Mouse (Mus musculus): Measurements from ENCODE around the gene Npm1. TPM values are rescaled to one million over a fixed set of nuclear protein-coding genes. Genes with fewer than 3 reads are reported as not detected.

Npm1 gene
- polyA plus RNA-seq, 1 experiment from 2014 or later = 428 TPM

DNA sequence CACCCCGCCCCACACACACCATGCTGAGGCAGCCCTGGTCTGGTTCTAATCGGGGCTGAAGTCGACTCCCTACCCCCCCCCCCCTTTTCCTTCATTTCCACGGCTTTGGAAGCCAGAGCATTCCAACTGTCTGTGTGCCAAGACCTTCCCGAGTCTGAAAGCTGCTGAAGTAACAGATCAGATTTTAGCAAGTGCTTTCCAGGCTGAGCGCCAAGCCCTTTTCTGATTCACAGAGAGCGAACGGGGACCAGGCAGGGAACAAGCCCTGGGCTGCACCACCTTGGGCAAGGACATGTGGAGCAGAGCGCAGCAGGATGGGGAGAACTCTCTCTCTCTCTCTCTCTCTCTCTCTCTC lies 16.9 kb downstream of the Npm1 start:
- Histone ChIP-seq H3K4me3 (ENCODE audit: low read depth, low read length) (peak overlapping the region; percentile 62; the same call in 1 of the 2 replicates), H3K4me2 (ENCODE audit: low read depth, low read length) (peak overlapping the region; percentile 82), H3K36me3 (ENCODE audit: control insufficient read depth, insufficient read depth, low read length) (peaks cover 12% of the 10 kb centered on the region; the same call in 1 of the 2 replicates), H3K9me3 (ENCODE audit: control insufficient read depth, low read length) (no peaks in the 10 kb centered on the region), H3K9ac (replicated peaks; ENCODE audit: low read depth, low read length) (peak overlapping the region; percentile 21; the same call in 1 of the 2 replicates), H3K27ac (ENCODE audit: low read depth, low read length) (no peak overlapping the region), H3K27me3 (ENCODE audit: control insufficient read depth, insufficient read depth, low read length) (no peaks in the 10 kb centered on the region), H3K4me1 (ENCODE audit: control insufficient read depth, insufficient read depth, low read length) (peaks cover 18% of the 10 kb centered on the region; the same call in 1 of the 2 replicates)
- peak; percentile 9; the same call in 1 of the 2 replicates for ATAC-seq (ENCODE audit: low read depth)
- WGBS = 6% methylated on average over 9 of the region's 9 CpGs

DNA sequence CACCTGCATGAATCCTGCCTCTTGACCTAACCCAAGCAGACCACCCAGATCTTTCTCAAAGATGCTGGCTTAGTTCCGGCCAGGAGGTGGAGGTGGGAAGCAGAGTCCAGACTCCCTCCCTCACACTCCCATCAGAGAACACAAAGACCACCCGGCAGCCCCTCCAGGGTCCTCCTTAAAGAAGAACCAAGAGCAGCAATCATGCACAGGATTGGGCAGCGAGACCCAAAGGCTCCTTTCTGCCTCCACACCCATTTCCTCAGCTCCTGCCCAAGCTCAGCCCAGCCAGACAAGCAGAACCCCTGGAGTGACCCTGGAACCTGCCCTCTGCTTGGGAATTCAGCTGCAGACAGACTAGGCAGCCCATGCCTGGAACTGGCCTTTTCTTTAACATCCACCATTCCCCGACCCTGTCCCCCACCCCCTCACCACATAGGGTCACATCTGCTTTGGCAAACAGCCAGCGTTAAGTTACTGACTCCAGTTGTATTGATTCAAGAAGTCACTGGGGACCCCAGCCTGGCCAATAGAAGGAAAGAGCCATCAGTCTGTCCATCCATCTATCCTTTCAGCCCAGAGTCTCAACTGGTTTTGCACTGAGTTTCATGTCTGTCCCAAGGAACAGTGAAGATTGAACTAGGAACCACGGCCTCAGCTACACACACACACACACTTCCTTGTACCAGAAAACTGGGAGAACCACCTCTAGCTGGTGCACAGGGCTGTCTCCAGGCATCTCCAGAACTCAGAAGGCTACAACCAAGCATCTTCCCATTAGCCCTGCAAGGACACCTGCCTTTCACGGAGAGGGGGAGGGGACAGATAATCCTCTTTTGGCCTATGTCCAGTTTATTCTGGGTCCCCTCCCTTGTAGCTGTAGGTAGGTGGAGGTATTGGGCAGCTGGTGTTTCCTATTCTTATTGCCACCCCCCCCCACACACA lies 17.5 kb downstream of the Npm1 start:
- H3K9me3 ChIP-seq (ENCODE audit: control insufficient read depth, low read length) = no peaks in the 10 kb centered on the region

DNA sequence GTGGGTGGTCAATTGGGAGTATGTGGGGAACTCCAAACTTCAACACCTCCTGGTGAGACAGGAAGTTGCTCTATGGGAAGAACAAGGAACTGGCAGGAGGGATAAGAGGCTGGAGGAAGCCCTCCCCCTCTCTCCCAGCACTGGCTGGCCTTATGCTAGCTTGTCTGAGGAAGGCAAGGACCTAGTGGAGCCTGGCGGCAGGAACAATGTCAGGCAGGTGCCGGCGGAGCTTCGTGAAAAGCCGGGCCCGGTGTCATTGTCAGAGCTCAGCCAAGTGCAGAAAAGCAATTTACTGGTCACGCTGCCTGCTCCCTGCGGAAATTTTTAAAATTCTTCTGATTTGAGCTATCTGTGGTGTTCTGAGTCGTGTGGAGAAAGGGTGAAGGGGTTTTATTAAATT lies 19.1 kb downstream of the Npm1 start:
- Histone ChIP-seq H3K27me3 (ENCODE audit: control insufficient read depth, insufficient read depth, low read length) (no peaks in the 10 kb centered on the region), H3K9ac (replicated peaks; ENCODE audit: low read depth, low read length) (no peak overlapping the region), H3K9me3 (ENCODE audit: control insufficient read depth, low read length) (no peaks in the 10 kb centered on the region), H3K4me3 (ENCODE audit: low read depth, low read length) (no peak overlapping the region), H3K36me3 (ENCODE audit: control insufficient read depth, insufficient read depth, low read length) (no peaks in the 10 kb centered on the region), H3K27ac (ENCODE audit: low read depth, low read length) (no peak overlapping the region), H3K4me2 (ENCODE audit: low read depth, low read length) (no peak overlapping the region), H3K4me1 (ENCODE audit: control insufficient read depth, insufficient read depth, low read length) (peaks cover 18% of the 10 kb centered on the region; the same call in 1 of the 2 replicates)
- WGBS = 9% methylated on average over 9 of the region's 9 CpGs
- ATAC-seq (ENCODE audit: low read depth) = no peak

More for the DNA sequence above, 17.5 kb downstream of the Npm1 start:
- Histone ChIP-seq H3K27ac (ENCODE audit: low read depth, low read length) (no peak overlapping the region), H3K4me1 (ENCODE audit: control insufficient read depth, insufficient read depth, low read length) (peaks cover 18% of the 10 kb centered on the region; the same call in 1 of the 2 replicates), H3K27me3 (ENCODE audit: control insufficient read depth, insufficient read depth, low read length) (no peaks in the 10 kb centered on the region), H3K4me2 (ENCODE audit: low read depth, low read length) (peak overlapping the region; percentile 82), H3K36me3 (ENCODE audit: control insufficient read depth, insufficient read depth, low read length) (peaks cover 6% of the 10 kb centered on the region; the same call in 1 of the 2 replicates), H3K4me3 (ENCODE audit: low read depth, low read length) (peak overlapping the region; percentile 1; the same call in 1 of the 2 replicates), H3K9ac (replicated peaks; ENCODE audit: low read depth, low read length) (0 out of 2 replicates have a peak overlapping the region, but pooled peaks have one; percentile 21)
- WGBS = 20% methylated on average over 7 of the region's 7 CpGs
- no peak for ATAC-seq (ENCODE audit: low read depth)

DNA sequence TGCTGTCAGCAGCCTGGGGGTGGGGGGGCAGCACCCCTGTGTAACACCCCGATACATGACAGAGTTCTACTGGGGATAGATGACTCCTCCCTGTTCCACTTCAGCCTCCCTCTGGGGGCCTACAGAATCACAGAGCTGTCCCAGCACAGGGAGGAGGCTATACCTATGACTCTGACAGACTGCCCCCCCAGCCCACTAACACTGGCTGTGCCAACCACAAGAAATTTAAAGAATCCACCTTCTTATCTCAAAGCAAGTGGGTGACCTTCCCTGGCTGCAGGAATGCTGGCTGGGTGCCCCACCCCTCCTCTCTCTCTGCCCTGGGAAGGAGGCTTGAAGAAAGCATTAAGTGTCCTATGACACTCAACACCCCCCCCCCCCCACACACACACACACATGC lies 20.2 kb downstream of the Npm1 start:
- Histone ChIP-seq H3K9me3 (ENCODE audit: control insufficient read depth, low read length) (no peaks in the 10 kb centered on the region), H3K27ac (ENCODE audit: low read depth, low read length) (no peak overlapping the region), H3K4me3 (ENCODE audit: low read depth, low read length) (no peak overlapping the region), H3K9ac (replicated peaks; ENCODE audit: low read depth, low read length) (no peak overlapping the region), H3K4me2 (ENCODE audit: low read depth, low read length) (no peak overlapping the region), H3K4me1 (ENCODE audit: control insufficient read depth, insufficient read depth, low read length) (peaks cover 18% of the 10 kb centered on the region; the same call in 1 of the 2 replicates), H3K27me3 (ENCODE audit: control insufficient read depth, insufficient read depth, low read length) (no peaks in the 10 kb centered on the region), H3K36me3 (ENCODE audit: control insufficient read depth, insufficient read depth, low read length) (no peaks in the 10 kb centered on the region)
- ATAC-seq (ENCODE audit: low read depth) = no peak
- 88% methylated on average over 1 of the region's 1 CpGs for WGBS

DNA sequence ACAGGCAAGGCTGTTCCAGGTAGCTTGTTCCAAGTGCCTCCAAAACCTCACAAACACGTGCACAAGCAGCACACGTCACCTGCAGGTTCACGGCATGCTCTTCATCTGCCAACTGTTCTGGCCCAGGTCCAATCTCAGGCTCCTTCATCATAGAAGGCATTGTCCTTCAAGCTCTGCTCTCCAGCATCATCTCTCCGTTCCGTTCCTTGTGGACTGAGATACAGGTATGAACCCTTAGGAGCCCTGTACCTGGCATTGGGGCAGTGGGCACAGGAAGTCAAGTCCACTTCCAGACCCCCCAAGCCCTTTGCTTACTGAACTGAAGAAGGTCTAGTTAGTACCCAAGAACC lies 22.9 kb downstream of the Npm1 start:
- H3K9me3 ChIP-seq (ENCODE audit: control insufficient read depth, low read length) = no peaks in the 10 kb centered on the region
- 88% methylated on average over 5 of the region's 5 CpGs for WGBS
- no peak overlapping the region for H3K4me2 ChIP-seq (ENCODE audit: low read depth, low read length)
- no peak overlapping the region for H3K27ac ChIP-seq (ENCODE audit: low read depth, low read length)
- no peak overlapping the region for H3K4me3 ChIP-seq (ENCODE audit: low read depth, low read length)
- no peak for ATAC-seq (ENCODE audit: low read depth)
- H3K27me3 ChIP-seq (ENCODE audit: control insufficient read depth, insufficient read depth, low read length) = no peaks in the 10 kb centered on the region
- H3K36me3 ChIP-seq (ENCODE audit: control insufficient read depth, insufficient read depth, low read length) = no peaks in the 10 kb centered on the region
- H3K9ac ChIP-seq (replicated peaks; ENCODE audit: low read depth, low read length) = no peak overlapping the region
- peaks cover 2% of the 10 kb centered on the region; the same call in 1 of the 2 replicates for H3K4me1 ChIP-seq (ENCODE audit: control insufficient read depth, insufficient read depth, low read length)

DNA sequence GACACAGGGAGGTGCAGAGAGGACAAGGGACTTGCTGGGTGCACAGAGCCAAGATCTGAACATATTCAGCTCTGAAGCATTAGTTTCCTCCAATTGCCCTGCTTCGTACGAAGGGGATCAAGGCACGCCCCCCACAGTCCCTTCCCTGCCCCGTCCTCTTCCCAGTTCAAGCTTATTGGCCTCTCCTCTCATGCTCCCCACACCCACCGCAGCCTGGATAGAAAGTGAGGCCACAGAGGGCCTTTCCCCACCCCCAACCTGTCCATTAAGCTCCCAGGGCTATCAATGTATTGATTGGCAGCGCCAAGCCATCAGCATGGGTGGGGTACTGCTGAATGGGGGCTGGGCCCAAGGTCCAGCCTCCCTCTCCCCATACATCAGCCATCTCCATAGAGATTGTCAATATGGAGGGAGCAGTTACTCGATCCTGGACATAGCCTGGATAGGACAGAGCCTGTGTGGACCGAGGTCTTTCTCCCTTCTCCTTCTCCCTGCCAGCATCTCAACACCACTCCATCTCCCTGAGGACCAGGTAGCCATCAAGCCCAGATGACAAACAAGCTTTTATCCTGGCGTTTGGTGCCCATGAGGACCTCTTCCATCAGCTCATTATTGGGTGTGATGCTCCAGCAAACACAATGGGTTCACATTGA lies 23.4 kb downstream of the Npm1 start:
- Histone ChIP-seq H3K4me1 (ENCODE audit: control insufficient read depth, insufficient read depth, low read length) (no peaks in the 10 kb centered on the region; the same call in 1 of the 2 replicates), H3K4me3 (ENCODE audit: low read depth, low read length) (no peak overlapping the region), H3K9ac (replicated peaks; ENCODE audit: low read depth, low read length) (no peak overlapping the region), H3K27ac (ENCODE audit: low read depth, low read length) (no peak overlapping the region), H3K4me2 (ENCODE audit: low read depth, low read length) (no peak overlapping the region), H3K36me3 (ENCODE audit: control insufficient read depth, insufficient read depth, low read length) (no peaks in the 10 kb centered on the region), H3K9me3 (ENCODE audit: control insufficient read depth, low read length) (no peaks in the 10 kb centered on the region), H3K27me3 (ENCODE audit: control insufficient read depth, insufficient read depth, low read length) (no peaks in the 10 kb centered on the region)
- ATAC-seq (ENCODE audit: low read depth) = no peak
- 73% methylated on average over 9 of the region's 9 CpGs for WGBS

DNA sequence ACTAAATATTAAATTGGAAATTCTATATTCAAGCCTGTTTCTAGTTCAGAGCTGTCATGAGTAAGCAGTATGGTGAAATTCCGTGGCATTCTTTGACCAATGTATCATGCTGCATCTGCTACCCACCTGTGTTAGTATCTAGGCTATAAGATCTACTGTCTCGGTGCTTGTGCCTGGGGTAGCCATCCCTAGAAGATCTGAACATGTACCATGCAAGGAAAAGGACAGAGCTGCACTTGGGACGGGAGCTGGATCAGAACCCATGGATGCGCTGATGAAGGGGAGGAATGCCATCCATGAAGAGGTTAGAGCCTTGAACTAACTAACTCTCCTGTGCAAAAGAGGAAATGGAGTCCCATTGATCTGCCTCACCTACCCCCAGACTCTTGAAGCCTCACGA lies 24.3 kb downstream of the Npm1 start:
- Histone ChIP-seq H3K27me3 (ENCODE audit: control insufficient read depth, insufficient read depth, low read length) (no peaks in the 10 kb centered on the region), H3K36me3 (ENCODE audit: control insufficient read depth, insufficient read depth, low read length) (no peaks in the 10 kb centered on the region), H3K9ac (replicated peaks; ENCODE audit: low read depth, low read length) (no peak overlapping the region), H3K4me3 (ENCODE audit: low read depth, low read length) (no peak overlapping the region), H3K4me2 (ENCODE audit: low read depth, low read length) (no peak overlapping the region), H3K9me3 (ENCODE audit: control insufficient read depth, low read length) (no peaks in the 10 kb centered on the region), H3K4me1 (ENCODE audit: control insufficient read depth, insufficient read depth, low read length) (no peaks in the 10 kb centered on the region; the same call in 1 of the 2 replicates), H3K27ac (ENCODE audit: low read depth, low read length) (no peak overlapping the region)
- ATAC-seq (ENCODE audit: low read depth) = no peak
- WGBS = 91% methylated on average over 5 of the region's 5 CpGs

DNA sequence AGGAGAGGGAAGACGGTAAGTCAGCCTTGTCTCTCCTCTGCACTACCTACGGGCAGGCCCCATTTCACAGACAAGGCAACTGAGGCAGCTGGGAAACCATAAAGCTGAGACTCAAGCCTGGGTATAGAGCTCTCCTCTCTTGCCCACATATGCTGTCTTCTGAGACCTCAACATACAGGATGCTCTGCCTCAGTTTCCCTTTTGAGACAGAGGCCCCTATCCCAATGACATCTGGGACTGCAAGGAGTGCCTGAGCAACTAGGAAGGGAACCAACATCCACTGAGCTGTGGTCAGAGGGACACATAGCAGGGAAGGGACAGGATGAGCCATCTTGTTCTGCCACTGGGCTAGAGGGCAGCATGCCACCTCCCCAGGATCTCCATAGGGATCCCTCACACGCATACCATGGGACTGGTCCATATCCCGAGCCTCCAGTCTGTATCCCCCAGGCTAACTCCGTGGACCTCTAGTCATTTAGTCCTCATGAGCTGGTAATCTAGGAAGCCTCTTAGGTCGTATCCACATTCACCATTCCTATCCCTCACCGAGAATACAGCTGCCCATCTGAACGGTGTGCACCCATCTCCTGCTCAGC lies 28.5 kb downstream of the Npm1 start:
- H3K27ac ChIP-seq (ENCODE audit: low read depth, low read length) = no peak overlapping the region
- no peaks in the 10 kb centered on the region for H3K36me3 ChIP-seq (ENCODE audit: control insufficient read depth, insufficient read depth, low read length)
- H3K27me3 ChIP-seq (ENCODE audit: control insufficient read depth, insufficient read depth, low read length) = no peaks in the 10 kb centered on the region
- H3K9ac ChIP-seq (replicated peaks; ENCODE audit: low read depth, low read length) = no peak overlapping the region
- no peak for ATAC-seq (ENCODE audit: low read depth)
- no peaks in the 10 kb centered on the region for H3K9me3 ChIP-seq (ENCODE audit: control insufficient read depth, low read length)
- no peak overlapping the region for H3K4me3 ChIP-seq (ENCODE audit: low read depth, low read length)
- WGBS = 84% methylated on average over 8 of the region's 8 CpGs
- 0 out of 2 replicates have a peak, but pooled peaks cover 3% of the 10 kb centered on the region for H3K4me1 ChIP-seq (ENCODE audit: control insufficient read depth, insufficient read depth, low read length)
- H3K4me2 ChIP-seq (ENCODE audit: low read depth, low read length) = no peak overlapping the region
